Mouse (Mus musculus) stomach, postnatal 0 days (tissue): ENCODE results near the gene Prkce.

Source experiments
- CTCF ChIP-seq: IDR thresholded peaks from 2 replicates; pipeline ENCODE4 v1.5.1; 2016; ENCODE audit warnings: antibody characterized with exemption, low read depth, mild to moderate bottlenecking, moderate library complexity
- EP300 ChIP-seq: optimal IDR thresholded peaks from 2 replicates; pipeline ENCODE3; 2016; ENCODE audit warnings: antibody characterized with exemption

DNA sequence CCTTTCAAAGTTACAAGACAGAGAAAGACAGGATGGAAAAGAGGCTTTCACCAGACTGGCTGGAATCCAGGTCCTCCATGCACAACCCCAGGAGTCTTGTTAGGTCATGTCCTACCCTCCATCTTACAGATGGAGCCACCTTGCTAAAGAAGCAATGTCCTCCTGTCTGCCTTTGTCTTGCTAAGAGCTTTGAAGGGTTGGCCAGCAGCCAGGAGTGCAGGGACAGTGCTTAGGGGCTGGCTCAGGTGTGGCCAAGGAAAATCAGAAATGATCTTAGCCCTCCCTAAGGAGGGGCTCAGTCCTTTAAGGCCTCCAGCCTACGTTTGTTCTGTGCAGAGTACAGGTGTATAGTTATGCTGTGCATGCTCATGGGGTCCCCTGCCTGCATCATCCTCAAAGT, 469.7 kb downstream of the Prkce start:
- TF ChIP-seq CTCF, result no peak
- no peak for TF ChIP-seq EP300
